Mouse (Mus musculus): ENCODE results near the gene March4.

Gene March4

GRCm38 (mm10) chr1:72536611-72537351 lies at the start of gene March4:
TSS of gene March4 (minus strand) at chr1:72536930.
- DNase-seq (ENCODE audit: low spot score) = peak; percentile 45

- no peak for DNase-seq (ENCODE audit: low spot score)
Measured at GRCm38 (mm10) chr1:72585971-72586875, 49.5 kb upstream of the March4 start.

- no peak for DNase-seq (ENCODE audit: low spot score)
Measured at GRCm38 (mm10) chr1:72583906-72584305, 47.2 kb upstream of the March4 start.

- peak; percentile 98 for DNase-seq (ENCODE audit: low spot score)
Measured at GRCm38 (mm10) chr1:72582947-72583731, 46.4 kb upstream of the March4 start, which contains the start of gene Smarcal1. TSS of gene Smarcal1 (plus strand) at chr1:72583251.

DNA sequence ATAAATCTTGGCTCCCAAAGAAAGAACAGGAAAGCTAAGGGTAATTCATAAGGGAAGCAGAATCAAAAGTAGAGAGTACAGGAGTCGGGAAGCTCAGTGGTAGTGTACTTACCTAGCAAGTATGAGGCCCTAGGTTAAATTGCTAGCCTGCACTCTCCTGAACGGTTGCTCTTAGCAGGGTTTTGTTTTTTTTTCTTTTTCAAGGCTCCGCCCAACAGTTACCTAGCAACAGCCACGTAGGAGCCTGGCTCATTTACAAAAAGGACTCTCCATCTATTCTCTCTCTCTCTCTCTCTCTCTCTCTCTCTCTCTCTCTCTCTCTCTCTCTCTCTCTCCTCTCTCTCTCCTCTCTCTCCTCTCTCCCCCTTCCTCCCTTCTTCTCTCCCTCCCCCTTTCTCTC lies 42.1 kb upstream of the March4 start:
- DNase-seq (ENCODE audit: low spot score) = no peak

DNA sequence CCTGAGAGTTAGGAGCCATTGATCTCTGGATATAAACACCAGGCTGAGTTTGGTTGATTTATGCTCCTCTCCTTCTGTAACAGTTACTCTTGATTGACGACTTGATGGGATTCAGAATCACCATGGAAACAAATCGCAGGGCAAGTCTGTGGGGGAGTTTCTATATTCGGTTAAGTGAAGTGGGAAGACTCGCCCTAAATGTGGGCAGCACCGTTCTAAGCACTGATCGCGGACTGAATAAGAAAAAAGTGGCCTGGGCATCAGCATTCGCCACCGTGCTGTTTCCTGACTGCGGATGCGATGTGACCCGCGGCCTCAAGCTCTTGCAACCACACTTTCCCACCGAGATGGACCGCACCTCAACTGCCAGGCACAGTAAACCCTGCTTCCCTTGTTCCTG lies 41.6 kb upstream of the March4 start:
- DNase-seq (ENCODE audit: low spot score) = no peak

DNA sequence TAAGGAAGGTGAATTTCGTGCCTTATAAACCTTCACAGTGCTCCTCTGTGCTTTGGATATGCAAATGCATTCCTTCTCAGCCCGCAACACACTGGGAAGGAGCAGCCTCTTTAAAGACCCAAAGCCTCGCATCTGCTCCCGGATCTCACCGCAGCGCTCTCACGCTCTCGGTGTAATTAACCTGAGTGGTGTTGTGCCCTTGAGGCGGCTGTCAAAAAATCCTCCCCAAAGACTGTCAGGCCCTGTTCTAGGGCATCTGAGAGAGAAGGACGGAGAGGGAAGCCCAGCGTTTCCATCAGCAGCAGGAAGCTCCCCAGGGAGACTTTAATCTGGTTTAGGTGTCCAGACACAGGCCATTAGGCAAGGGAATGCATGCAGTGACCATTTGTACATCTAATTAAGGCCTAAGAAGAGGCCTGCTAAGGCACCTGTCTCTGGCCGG lies 40.8 kb upstream of the March4 start:
- no peak for DNase-seq (ENCODE audit: low spot score)

- DNase-seq (ENCODE audit: low spot score) = no peak
Measured at GRCm38 (mm10) chr1:72575121-72575520, 38.4 kb upstream of the March4 start.

GRCm38 (mm10) chr1:72574608-72575007 lies 37.9 kb upstream of the March4 start:
- DNase-seq (ENCODE audit: low spot score) = no peak

GRCm38 (mm10) chr1:72574047-72574446 lies 37.3 kb upstream of the March4 start:
- no peak for DNase-seq (ENCODE audit: low spot score)

- DNase-seq (ENCODE audit: low spot score) = no peak
Measured at GRCm38 (mm10) chr1:72568725-72569124, 32.0 kb upstream of the March4 start.

DNA sequence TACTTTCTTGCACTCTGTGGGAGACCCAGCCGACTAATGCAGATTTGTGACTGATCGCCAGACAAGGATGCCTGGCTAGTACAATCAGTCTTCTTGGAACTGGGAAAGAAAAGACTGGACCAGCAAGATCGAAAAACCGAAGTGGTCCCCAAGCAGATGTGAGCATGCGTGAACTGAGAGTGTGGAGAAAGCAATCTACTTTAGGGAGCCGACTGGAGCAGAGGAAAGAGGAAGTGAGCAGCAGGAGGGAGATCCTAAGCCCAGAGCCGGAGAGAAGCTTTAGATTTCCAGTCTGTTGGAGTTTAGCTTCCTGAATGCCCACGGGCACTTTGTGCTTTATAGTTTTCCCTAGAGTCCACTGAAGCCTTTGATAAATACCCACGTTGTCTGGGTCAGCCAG lies 30.3 kb upstream of the March4 start:
- no peak for DNase-seq (ENCODE audit: low spot score)

GRCm38 (mm10) chr1:72564334-72564962 lies 27.7 kb upstream of the March4 start:
- no peak for DNase-seq (ENCODE audit: low spot score)

GRCm38 (mm10) chr1:72558625-72559024 lies 21.9 kb upstream of the March4 start:
- DNase-seq (ENCODE audit: low spot score) = no peak

DNA sequence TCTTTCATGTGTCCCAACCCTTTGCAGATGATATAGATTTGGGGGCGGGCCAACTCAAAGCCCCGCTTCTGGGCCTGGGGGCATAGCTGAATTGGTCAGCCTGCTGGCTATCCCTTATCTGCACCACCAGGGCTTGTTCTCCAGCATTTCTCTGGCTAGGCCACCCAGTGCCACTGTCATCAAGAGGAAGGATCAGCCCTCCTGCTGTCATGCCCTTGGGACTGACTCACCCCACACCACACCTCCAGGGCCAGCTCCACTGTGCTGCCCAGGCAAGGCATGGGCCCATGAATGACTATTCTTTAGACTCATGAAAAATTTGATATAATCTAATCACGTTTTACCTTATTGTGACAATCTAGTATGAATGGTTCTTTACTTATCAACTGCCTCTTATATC lies 19.7 kb upstream of the March4 start:
- no peak for DNase-seq (ENCODE audit: low spot score)

DNA sequence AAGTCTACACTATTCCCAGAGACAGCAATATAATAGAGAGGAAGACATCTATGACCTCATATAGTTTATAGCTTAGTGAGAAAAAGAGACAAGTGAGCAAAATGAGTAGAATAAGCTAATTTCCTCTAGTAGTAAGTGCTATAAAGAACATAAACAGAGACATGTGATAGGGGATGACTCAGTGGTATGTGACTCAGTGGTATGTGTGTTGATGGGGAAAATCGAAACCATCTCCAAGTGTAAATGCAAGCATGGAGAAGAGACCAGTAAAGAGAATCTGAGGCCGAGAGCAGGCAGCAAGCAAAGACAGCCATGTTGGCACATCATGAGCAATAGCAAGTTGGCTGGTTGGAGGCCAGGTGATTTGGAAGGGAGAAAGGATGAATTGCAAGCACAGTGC lies 13.6 kb upstream of the March4 start:
- no peak for DNase-seq (ENCODE audit: low spot score)

DNA sequence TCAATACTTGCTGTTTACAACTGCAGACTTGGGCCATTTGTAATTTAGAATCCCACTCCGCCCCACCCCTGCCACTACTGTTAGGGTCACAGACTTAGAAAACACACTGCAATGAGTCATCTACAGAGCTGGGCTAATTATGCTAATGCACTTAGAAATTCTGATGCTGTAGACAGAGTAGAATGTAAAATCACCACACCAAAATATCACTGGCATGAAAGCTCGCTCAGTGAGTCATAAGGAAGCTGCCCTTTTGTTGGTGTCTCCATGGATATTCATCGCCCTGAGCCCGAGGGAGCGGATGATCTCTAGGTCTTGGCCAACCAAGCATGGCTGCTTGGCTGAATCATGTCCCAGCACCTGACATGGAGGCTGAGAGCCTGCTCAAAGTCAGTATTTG lies 1.5 kb upstream of the March4 start:
- DNase-seq (ENCODE audit: low spot score) = no peak

GRCm38 (mm10) chr1:72535725-72536571 lies 782 bp downstream of the March4 start:
- peak; percentile 15 for DNase-seq (ENCODE audit: low spot score)

DNA sequence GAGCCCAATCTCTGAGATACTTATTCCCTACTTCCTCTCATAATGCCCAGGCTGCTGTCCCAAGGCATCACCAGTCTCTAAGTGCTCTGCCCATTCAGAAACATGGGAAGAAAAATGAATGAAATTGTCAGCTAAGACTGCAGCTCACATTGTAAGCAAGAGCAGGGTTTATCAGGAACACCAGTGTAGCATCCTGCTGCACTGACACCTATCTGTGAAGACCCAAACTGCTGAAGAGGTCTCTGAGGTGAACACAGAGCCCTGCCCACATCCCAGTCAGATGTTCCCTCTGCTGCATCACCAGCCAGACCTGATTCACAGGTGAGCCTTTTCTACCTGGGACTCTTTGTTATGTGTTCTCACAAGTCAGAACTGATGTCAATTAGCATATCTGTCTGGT lies 3.3 kb downstream of the March4 start:
- DNase-seq (ENCODE audit: low spot score) = no peak

DNA sequence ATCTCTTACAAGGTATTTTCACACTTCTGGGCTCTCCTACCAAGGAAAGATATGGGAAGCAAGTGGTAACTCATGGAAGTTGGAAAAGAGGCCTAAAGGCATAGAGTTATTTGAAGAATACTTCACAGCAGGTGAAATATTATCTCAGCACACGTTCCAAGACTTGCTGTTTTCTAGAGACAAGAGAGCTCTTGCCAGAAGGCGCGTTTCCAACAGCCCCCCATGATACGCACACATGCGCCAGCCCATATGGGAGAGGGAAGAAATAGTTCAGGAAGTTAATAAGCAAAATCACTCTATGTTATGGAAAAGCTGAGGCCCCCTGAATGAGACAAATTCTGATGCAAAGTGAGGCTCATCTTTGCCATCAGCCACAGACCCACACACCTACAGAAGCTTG lies 3.8 kb downstream of the March4 start:
- DNase-seq (ENCODE audit: low spot score) = no peak

All from left cerebral cortex, adult 11 months (tissue).